Mouse (Mus musculus) ES-E14 (cell line): Measurements from ENCODE around the gene Tmprss13.

Source experiments
- CHD2 ChIP-seq: IDR thresholded peaks from 2 replicates; pipeline ENCODE4 v1.6.1; 2014; ENCODE audit warnings: mild to moderate bottlenecking, low read depth, low read length, inconsistent platforms
- HCFC1 ChIP-seq: IDR thresholded peaks from 2 replicates; pipeline ENCODE4 v1.6.1; 2012; ENCODE audit warnings: low read length, inconsistent platforms, borderline replicate concordance; ENCODE audit not compliant: insufficient read depth
- ZNF384 ChIP-seq: IDR thresholded peaks from 2 replicates; pipeline ENCODE4 v1.6.1; 2012; ENCODE audit warnings: low read depth, low read length, inconsistent platforms

DNA sequence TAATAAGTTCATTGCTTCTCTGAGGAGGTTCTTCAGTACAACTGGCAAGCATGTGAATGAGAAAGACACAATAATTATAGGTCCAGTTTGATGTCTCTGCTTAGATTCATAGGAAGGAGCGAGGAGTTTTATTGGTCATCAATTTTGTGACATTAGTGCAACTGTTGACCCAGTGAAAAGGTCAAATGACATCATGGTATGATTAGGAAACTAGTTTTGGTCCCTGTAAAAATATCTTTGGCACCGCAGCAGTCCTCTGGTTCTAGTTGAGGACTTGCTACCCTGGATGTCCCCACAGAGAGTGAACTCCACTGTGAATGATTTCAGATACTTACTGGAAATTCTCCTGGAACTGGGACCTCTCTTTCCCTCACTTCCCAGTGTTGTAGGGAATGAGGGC lies 36.3 kb downstream of the Tmprss13 start:
- no peak for TF ChIP-seq HCFC1
- TF ChIP-seq CHD2, result no peak
- TF ChIP-seq ZNF384, result no peak
